Mouse (Mus musculus): ENCODE data around the gene Pear1. TPM values are rescaled to one million over a fixed set of nuclear protein-coding genes. Genes with fewer than 3 reads are reported as not detected.
"Not testable (repeated sequence)": the region's sequence is repeated elsewhere in the genome, so short reads cannot be mapped to it uniquely, and the experiment has no call there.

Pear1 gene
- total RNA-seq (2022): 10 to 100 TPM; 26.0 to 35.9 (median 29.7) TPM

DNA sequence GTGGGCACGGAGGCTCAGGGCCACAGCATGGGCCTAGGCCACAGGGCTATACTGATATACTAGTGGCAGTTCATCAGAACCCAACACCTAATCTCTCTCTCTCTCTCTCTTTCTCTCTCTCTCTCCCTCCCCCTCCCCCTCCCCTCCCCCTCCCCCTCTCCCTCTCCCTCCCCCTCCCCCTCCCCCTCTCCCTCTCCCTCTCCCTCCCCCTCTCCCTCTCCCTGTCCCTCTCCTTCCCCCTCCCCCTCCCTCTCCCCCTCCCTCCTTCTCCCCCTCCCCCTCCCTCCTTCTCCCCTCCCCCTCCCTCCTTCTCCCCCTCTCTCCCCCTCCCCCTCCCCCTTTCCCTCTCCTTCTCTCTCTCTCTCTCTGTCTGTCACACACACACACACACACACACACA, at the start of gene Pear1:
Gene Pear1 (minus strand): TSS at position 101 of the 400 bp plus-strand sequence.
- DNase-seq: not testable (repeated sequence)

DNA sequence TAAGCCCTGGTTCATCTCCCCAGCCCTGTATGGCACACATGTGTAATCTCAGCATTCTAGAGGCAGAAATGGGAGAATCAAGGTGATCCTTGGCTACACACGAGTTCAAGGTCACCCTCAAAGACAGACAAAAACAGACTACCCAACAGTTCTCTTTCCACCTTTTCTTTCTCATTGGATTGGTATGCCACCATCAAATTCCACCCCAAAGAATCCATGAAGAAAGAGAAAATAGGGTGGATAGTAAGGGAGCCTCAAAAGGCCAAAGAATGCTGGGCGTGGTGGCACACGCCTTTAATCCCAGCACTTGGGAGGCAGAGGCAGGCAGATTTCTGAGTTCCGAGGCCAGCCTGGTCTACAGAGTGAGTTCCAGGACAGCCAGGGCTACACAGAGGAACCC, 40.0 kb upstream of the Pear1 start:
- not testable (repeated sequence) for DNase-seq

DNA sequence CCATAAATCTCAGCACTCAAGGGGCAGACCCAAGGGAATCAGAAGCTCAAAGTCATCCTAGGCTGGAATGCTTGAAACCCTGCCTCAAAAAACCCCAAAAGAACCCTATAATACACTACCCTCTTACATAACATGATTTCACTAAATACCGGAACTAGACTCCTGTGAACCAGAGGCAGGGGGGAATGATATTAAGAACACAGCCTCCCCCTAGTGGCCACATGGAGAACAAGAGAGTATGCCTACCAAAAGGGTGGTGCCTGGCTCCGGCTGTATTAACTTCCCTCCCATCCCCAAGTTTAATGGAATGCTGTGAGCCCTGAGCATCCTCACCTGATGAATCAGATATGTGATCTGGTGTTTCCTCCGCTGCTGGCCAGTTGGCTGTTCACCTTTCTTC, 35.7 kb upstream of the Pear1 start:
- peak; percentile 47 for DNase-seq

DNA sequence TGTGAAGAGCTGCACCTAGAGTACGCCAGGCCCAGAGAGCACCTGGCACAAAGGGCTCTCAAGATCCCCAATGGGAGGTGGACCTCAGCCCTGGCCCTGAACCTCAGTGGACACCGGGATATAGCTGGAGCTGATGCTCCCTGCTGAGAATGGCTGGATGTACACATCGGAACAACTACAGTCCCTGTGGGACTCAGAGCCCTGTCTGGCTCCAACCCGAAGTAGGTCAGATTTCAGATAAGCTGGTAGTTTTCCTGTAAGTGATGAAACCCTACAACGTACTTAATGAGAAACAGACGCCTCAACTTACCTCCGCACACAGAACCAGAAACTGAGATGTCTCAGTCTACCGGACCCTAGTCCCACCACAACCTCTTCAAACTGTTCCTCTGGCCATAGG, 33.6 kb upstream of the Pear1 start:
- DNase-seq: no peak

DNA sequence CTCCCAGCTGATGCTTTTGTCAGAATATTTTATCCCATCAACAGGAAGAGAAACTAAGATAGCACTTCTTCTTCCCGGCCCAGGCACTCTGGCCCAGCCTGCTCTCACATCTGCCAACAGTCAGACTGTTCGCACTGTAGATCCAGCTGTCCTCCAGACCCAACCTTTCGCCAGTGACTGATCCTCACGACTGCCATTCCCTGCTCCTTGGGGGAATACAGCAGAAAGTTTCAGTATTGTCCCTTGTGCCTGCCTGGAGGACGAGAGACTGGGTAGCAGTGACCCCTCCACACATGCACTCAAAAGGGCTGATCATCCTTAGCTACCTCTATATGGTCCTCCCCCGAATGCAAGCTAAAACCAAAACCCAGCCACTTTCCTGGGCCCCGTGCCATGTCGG, 31.8 kb upstream of the Pear1 start:
- DNase-seq: no peak

DNA sequence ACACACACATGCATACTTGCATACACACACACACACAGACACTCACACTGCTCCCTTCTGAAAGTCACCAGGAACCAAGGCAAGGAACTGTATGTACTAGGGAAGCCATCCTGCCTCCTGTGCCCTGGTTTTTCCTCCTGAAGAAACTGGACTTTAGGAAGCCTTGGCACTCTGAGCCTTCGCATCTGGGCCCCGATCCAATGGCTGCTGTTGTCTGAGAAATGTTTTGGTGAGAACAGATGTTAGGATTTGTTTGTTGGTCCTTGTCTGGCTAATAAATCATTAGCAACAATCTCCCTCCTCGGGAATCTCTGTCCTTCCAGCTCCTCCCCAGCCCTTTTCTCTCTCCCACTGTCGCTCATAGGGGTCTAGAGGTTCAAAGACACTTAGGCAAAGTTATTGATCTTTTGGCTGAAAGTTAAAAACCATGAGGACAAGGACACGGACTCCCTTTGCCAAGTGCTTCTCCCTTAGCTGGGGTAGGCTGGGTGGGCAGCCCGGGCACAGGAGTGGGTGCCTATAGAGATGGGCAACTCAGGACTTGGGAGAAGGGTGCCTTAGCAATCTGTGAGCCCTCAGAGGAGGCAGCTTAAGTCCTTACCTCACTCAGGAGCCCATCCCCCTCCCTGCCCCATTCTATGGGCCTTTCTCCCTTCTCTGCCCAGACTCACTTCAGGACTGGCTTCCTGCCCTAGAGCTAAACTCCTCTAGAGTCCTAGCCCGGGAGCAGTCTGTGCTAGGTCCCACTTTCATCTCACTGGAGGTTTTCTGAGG, 30.9 kb upstream of the Pear1 start:
- no peak for DNase-seq

DNA sequence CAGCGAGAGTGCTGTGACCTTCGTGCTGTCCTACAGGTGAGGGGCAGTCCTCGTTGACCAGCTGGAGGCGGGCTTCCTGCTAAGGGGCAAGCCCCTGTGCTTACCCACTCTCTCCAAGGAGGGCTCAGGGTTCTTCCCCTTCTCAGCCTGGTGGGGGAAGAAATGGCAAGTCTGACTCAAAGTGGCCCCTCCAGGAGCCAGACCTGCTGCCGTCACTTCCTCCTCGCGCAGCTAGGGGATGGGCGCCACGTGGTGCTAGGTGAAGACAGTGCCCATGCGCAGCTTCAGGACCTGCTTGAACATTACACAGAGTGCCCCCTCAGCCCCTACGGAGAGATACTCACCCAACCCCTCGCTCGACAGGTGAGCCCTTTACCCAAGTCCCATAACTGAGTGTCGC, 25.0 kb upstream of the Pear1 start:
- DNase-seq: no peak

DNA sequence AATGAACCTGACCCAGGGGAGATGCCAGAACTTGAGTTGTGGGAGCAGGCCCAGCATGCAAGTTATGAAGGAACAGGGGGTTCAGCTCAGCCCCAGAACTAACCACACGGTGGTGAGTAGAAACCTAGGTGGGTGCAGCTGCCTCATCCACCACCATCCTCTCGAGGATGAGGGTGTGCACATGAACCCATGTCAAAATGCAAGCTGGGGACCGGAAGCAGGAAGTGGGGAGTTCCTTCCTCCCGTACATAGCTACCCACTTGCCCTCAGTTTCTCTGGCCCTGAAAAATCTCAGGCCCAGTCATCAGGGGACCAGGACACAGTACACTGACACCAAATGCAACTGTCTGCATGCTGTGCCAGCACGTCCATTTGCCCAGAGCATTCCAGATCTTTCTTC, 23.6 kb upstream of the Pear1 start:
- no peak for DNase-seq

DNA sequence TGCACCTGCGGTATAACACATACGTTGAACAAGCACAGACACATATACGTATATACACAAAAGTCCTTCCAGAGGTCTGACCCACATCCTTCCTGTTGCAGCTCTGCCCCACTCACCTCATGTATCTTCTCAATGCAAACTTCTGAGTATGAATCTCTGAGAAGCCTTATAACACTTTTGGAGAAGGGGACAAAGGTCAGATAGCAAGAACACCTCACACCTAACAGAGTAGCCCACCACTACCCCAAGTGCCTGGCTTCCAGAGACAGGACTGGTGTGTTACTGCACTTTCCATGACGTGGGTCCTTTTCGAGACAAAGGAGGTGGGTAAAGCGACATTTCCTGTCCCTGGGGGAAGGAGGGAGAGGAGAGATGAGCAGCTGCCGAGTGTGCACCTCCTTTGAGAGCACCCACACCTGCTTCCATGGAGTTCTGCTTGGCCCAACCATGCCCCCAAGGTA, 22.6 kb upstream of the Pear1 start, which contains the start of gene Sh2d2a:
Gene Sh2d2a (plus strand): TSS at position 106 of the 461 bp plus-strand sequence.
- no peak for DNase-seq

DNA sequence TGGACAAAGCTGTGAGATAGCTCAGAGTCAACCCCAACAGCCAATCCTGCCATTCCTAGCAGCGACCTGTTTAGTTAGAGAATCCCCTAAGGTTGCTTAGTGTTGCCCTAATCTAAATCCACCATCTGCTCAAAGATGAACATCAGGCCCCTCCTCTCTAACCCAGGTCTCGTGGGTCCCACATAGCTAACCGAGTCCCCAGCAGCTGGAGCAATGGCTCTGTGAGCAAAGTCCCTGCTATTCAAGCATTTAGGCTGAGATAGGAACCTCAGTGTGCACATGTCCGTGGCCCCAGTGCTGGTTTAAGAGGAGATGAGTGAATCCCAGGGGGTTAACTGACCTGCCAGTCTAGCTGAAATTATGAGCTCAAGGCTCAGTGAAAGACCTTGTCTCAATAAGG, 22.1 kb upstream of the Pear1 start:
- no peak for DNase-seq

DNA sequence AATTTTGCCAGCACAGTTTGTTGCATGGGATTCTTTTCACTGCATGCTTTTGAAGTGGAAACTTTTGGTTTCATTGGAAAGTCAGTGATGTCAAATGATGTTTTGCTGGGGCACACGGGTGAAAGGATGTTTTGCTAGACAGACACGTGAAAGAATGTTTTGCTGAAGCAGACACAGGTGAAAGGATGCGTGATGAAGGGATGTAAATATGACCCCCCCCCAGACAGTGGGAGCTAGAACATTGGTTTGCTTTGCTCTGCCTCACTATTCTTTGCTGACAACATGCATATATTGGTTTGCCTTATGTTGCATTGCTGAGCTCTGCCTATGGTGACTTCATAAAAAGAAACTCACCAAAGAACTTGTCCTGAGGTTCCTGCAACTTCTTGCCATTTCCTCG, 20.9 kb upstream of the Pear1 start:
- no peak for DNase-seq

DNA sequence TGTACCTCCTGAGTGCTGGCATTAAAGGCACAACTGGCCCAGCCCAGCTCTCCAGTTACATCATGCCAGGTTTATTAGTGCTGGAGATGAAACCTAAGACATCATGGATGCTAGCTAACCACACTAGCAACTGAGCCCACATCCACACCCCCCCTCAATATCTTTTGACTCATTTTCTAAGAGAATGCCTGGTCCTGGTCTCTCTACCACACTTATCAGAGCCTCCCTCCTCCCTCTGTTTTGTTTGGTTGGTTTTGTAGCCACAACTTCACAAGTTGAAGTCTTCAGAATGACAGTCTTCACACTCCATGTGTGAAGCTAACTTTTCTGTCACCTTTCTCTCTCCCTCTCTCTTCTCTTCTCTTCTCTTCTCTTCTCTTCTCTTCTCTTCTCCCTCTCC, 16.8 kb upstream of the Pear1 start:
- no peak for DNase-seq

DNA sequence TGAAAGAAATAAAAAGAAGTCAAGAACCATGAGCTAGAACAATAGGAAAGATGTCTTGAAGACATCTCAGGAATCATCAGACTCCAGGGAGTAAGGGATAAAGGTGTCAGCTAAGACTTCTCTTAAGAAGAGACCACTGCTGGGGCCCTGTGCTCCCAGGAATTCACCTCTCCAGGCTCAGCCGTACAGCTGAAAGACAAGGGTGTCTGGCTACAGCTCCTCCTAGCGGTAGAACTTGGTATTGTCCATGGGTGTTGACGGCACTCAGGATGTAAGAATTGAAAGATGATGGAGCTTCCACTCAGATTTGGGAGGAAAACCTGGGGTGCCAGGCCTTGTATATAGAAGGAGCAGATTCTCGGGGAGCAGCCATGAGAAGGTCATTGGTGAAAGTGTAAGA, 14.5 kb upstream of the Pear1 start:
- DNase-seq: peak; percentile 39

DNA sequence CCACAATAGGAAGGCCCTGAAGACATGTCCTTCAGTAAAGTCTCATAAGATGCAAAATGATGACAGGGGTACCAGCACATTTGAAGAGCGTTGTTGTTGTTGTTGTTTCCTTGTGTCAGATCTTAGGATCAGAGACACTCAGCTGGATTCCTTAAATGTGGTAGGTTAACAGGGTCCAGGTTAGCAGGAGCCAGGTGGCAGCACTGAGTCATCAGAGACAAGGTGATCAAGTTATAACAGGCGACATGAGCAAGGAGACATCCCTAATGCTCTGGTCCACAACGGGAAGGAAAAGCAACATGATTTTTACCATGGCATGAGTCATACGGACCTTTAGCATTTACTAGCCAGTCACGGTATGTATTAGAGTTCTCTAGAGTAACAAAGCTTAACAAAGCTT, 9.4 kb upstream of the Pear1 start:
- no peak for DNase-seq

DNA sequence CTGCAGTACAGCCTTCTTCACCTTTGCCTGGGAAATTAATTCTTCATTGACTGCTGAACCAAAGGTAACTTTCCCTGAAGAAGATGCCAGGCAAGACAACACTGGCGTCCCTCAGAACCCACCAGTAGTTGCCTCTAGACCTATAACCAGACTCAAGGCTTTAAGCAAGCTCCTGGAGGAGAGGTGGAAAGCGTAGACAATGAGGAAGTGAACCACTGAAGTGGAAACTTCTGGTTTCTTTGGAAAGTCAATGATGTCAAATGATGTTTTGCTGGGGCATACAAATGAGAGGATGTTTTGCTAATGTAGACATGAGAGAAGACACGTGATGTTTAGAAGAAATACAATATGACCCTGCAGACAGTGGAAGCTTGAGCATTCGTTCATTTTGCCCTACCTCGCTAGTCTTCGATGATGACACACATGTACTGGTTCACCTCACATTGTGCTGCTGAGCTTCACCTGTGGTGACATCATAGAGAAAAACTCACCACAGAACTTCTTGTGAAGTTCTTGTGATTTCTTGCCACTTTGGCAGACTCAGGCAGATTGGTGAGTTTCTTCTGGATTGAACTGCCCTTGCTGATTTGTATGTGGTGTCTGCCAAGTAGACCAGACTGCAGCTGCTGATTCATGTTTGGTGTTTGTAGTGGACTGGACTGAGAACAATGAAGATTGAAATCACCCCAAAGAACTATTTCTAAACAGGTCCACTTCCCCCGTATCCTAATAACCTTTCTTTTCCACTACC, 8.2 kb upstream of the Pear1 start:
- DNase-seq: no peak

DNA sequence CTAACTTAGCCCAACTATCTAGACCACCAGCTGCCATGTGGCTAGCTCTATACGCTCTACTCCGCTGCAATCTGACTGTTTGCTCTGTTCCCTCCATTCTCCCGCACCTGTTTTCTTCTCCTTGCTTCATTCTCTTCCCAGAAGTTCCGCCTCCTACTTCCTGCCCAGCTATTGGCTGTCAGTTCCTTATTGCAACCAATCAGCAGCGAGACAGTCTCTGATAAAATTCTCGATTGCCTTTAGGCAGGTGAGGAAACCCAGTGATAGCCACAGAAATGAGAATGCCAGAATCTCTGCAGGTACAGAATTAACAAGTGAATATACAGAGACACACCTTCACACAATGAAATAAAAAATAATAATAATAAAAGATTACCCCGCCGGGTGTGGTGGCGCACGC, 4.9 kb upstream of the Pear1 start:
- DNase-seq: no peak

DNA sequence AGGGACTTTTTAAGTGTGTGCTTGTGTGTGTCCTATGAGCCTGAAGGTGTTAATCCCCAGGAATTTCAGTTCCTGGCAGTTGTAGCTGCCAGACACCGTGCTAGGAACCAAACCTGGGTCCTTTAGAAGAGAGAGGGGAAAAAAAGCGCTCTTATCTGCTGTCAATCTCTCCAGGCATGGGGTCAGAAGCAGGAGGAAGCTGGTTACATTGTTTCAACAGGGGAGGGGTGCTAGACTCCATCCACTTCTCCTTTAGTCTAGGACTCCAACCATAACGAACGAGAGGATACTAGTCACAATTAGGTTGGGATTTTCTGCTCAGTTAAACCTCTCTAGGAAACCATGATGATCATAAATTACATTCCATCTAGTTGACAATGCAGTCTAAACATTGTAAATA, 4.3 kb upstream of the Pear1 start:
- DNase-seq: no peak

DNA sequence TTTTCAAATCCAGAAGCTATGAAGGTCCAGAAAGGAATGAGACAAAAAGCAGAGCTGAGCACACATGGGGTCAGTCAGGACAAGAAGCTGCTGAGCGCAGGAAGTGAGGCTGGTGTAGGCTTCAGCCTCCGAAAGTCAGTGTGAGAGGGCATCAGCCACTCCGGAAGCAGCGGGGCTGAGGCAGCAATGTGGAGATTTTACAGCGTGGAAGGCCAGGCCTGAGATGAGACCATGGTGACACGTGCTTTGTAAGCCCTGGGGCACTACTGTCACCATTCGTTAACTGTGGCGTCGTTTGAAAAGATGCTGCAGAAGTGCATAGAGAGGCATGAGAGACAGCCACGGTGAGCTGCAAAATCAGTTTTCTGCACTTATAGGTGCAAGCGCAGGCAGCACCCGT, 5.9 kb downstream of the Pear1 start:
- no peak for DNase-seq

DNA sequence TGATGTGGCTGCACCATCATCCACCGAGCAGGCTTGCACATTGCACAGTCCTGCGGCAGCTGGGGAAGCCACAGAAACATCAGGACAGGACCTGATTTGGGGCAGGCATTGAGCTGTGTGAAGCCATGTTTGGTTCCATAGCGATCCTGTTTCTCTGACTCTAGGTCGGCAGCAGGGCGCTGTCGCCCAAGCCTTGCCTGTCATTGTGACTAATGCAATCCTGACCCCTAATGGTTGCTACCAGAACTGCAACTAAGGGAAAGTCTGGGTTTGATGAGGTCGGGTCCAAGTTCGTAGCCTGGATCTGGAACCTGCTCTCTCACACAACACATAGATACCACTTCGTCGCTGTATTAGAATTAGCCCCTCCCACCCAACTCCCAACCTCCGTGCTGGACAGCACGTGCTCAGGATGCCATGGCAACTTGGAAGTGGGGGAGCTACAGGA, 7.4 kb downstream of the Pear1 start:
- peak; percentile 35 for DNase-seq

DNA sequence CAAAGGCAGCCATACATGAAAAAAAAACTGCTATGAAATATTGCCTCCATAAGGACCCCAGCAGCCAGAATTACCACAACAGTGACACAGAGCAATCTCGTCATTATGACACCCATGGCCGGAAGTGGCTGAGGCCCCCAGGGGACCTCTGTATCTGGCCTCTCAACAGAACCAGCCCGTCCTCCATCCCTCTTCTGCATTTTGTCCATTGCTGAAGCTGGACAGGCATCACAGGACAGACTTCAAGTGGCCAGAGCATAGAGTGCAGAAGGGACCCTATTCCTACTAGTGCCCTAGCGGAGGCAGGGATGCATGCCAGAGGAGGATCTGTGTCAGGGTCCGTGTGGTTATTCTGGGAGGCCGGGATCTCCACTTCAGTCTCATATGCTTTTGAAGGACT, 7.9 kb downstream of the Pear1 start:
- DNase-seq: no peak

DNA sequence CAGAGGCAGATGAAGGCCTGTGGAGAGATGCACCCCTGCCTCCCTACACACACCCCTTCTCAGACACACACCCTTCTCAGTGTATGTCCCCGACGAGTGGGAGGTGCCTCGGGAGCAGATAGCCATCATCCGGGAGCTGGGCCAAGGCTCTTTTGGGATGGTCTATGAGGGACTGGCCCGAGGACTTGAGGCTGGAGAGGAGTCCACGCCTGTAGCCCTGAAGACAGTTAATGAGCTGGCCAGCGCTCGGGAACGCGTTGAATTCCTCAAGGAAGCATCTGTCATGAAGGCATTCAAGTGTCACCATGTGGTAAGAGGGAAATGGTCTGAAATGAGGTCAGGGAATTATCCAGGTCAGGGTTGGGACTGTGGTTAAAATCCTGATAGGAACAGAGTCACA, 11.2 kb downstream of the Pear1 start:
- DNase-seq: no peak

DNA sequence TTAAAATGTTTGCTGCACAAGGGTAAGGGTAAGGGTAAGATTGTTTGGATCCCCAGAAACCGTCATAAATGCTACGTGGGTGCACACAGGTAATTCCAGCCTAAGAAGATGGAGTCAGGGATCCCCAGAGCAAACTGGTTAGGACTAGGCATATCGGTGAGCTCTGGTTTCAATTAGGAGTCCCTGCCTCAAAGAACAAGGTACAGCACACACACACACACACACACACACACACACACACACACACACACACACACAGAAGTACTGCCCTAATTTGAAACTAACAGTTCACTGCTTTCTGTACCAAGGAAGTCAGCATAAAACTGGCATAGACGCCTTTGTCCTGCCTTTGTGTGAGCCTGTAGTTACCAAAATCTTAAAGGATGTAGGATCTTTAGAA, 11.7 kb downstream of the Pear1 start:
- no peak for DNase-seq

DNA sequence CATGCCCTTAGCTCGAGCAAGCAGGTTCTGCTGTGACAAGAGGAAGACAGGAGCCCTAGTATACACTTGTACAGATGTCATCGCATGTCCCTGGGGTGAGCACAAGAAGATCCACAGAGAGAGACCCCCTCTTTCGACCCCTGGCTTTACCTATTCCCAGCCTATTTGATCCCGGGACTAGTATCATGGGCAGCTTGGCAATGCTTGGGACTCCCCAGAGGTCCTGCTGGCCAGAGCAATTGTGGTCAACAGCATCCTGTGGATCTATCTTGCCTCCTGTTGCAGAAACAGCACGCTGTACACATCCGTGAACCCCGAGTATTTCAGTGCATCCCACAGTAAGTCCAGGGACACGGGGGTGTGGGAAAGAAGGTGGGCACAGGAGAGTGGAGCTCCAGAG, 12.8 kb downstream of the Pear1 start:
- DNase-seq: no peak
